Mouse (Mus musculus) hindbrain, embryonic 15.5 days (tissue): ENCODE results near the gene Igfbp6. TPM values are rescaled to one million over a fixed set of nuclear protein-coding genes. Genes with fewer than 3 reads are reported as not detected.
"Not testable (repeated sequence)": the region's sequence is repeated elsewhere in the genome, so short reads cannot be mapped to it uniquely, and the experiment has no call there.

Experiments
- ATAC-seq: fragments of 200-750 bp; cut with Nextera tagmentation; 2 replicates; pipeline ENCODE4 v1.8.0; 2017; ENCODE audit warnings: low read depth, moderate number of reproducible peaks, moderate TSS enrichment; ENCODE audit not compliant: low FRiP score
- H3K27ac ChIP-seq: fragments of 300-500 bp; sonication (generic); replicated peaks from 2 replicates; pipeline ENCODE4 v1.5.1; 2015; ENCODE audit warnings: mild to moderate bottlenecking, inconsistent platforms
- H3K27me3 ChIP-seq: fragments of 300-500 bp; sonication (generic); 2 replicates; pipeline ENCODE4 v1.6.1; 2015; ENCODE audit warnings: control low read depth, inconsistent platforms
- H3K36me3 ChIP-seq: fragments of 300-500 bp; sonication (generic); 2 replicates; pipeline ENCODE4 v1.6.1; 2015; ENCODE audit warnings: control low read depth, inconsistent platforms
- H3K4me1 ChIP-seq: fragments of 300-500 bp; sonication (generic); replicated peaks from 2 replicates; pipeline ENCODE4 v1.6.1; 2015; ENCODE audit warnings: control low read depth, inconsistent platforms
- H3K4me2 ChIP-seq: fragments of 300-500 bp; sonication (generic); 2 replicates; pipeline ENCODE4 v1.6.1; 2015; ENCODE audit warnings: moderate library complexity, mild to moderate bottlenecking, inconsistent platforms
- H3K4me3 ChIP-seq: fragments of 300-500 bp; sonication (generic); 2 replicates; pipeline ENCODE4 v1.5.1; 2015; ENCODE audit warnings: mild to moderate bottlenecking, inconsistent platforms
- H3K9ac ChIP-seq: fragments of 300-500 bp; sonication (generic); 2 replicates; pipeline ENCODE4 v1.6.1; 2015; ENCODE audit warnings: inconsistent platforms
- H3K9me3 ChIP-seq: fragments of 300-500 bp; sonication (generic); 2 replicates; pipeline ENCODE4 v1.6.1; 2016; ENCODE audit warnings: control low read depth, inconsistent platforms
- WGBS: fragments of 180-500 bp; shearing (Covaris S2); methylation state at CpG from one replicate; pipeline ENCODE4 v1.1.7; 2015; 5-methylcytosine and 5-hydroxymethylcytosine counted together
- polyA plus RNA-seq: library from polyadenylated mRNA; unstranded; fragments of >200 nt; fragmentation: Nextera tagmentation; extraction: Ambion mirVana; gene quantifications from 2 replicates; pipeline ENCODE4 v1.2.1, GENCODE M21; 2015

Igfbp6 gene
- polyA plus RNA-seq, 1 experiment from 2014 or later, result 3.3 TPM

- H3K4me2 ChIP-seq, result no peak overlapping the region
- H3K27ac ChIP-seq, result no peak overlapping the region
- peaks cover 31% of the 10 kb centered on the region for H3K27me3 ChIP-seq
- no peak for ATAC-seq
- WGBS, result 73% methylated on average over 16 of the region's 16 CpGs
- peaks cover 1% of the 10 kb centered on the region; the same call in 1 of the 2 replicates for H3K4me1 ChIP-seq
- no peak overlapping the region for H3K4me3 ChIP-seq
- no peaks in the 10 kb centered on the region for H3K36me3 ChIP-seq
- H3K9ac ChIP-seq, result no peak overlapping the region
- H3K9me3 ChIP-seq, result no peaks in the 10 kb centered on the region
Measured at GRCm38 (mm10) chr15:102147674-102148402, 3.7 kb downstream of the Igfbp6 start.

GRCm38 (mm10) chr15:102149561-102149960 is 5.4 kb downstream of the Igfbp6 start:
- Histone ChIP-seq H3K4me1 (peaks cover 3% of the 10 kb centered on the region; the same call in 1 of the 2 replicates), H3K9ac (no peak overlapping the region), H3K9me3 (no peaks in the 10 kb centered on the region), H3K27me3 (peaks cover 16% of the 10 kb centered on the region), H3K4me3 (no peak overlapping the region), H3K4me2 (no peak overlapping the region), H3K27ac (no peak overlapping the region), H3K36me3 (no peaks in the 10 kb centered on the region)
- ATAC-seq, result no peak
- 77% methylated on average over 4 of the region's 4 CpGs for WGBS

- Histone ChIP-seq H3K27ac (no peak within 1 kb of the TSS), H3K4me2 (no peak within 1 kb of the TSS), H3K27me3 (peaks cover 7% of the 10 kb centered on the region), H3K9ac (no peak within 1 kb of the TSS), H3K36me3 (no peaks in the 10 kb centered on the region), H3K4me1 (peaks cover 3% of the 10 kb centered on the region; the same call in 1 of the 2 replicates), H3K4me3 (no peak within 1 kb of the TSS), H3K9me3 (no peaks in the 10 kb centered on the region)
- 66% methylated on average over 20 of the region's 20 CpGs for WGBS
- no peak for ATAC-seq
Measured at GRCm38 (mm10) chr15:102150301-102151135, 6.4 kb downstream of the Igfbp6 start, which contains the start of gene Soat2. Soat2 (plus strand) TSS chr15:102150526.

- 29% methylated on average over 4 of the region's 4 CpGs for WGBS
- Histone ChIP-seq H3K9me3 (no peaks in the 10 kb centered on the region), H3K4me1 (peaks cover 10% of the 10 kb centered on the region; the same call in 1 of the 2 replicates), H3K27ac (no peak overlapping the region), H3K27me3 (no peaks in the 10 kb centered on the region), H3K36me3 (no peaks in the 10 kb centered on the region), H3K4me2 (no peak overlapping the region), H3K4me3 (no peak overlapping the region), H3K9ac (no peak overlapping the region)
- ATAC-seq, result no peak
Measured at GRCm38 (mm10) chr15:102152646-102153045, 8.5 kb downstream of the Igfbp6 start.

- not testable (repeated sequence) for H3K27ac ChIP-seq, H3K27me3 ChIP-seq, H3K36me3 ChIP-seq, H3K9me3 ChIP-seq, H3K9ac ChIP-seq, ATAC-seq, H3K4me3 ChIP-seq, H3K4me2 ChIP-seq
- H3K4me1 ChIP-seq, result peaks cover 10% of the 10 kb centered on the region; the same call in 1 of the 2 replicates
- WGBS, result 91% methylated on average over 6 of the region's 6 CpGs
Measured at GRCm38 (mm10) chr15:102155006-102155405, 10.8 kb downstream of the Igfbp6 start.

- Histone ChIP-seq H3K4me2 (peak overlapping the region; percentile 34; the same call in 1 of the 2 replicates), H3K36me3 (no peaks in the 10 kb centered on the region), H3K4me1 (peaks cover 10% of the 10 kb centered on the region; the same call in 1 of the 2 replicates), H3K4me3 (no peak overlapping the region), H3K9ac (no peak overlapping the region), H3K27ac (no peak overlapping the region), H3K27me3 (no peaks in the 10 kb centered on the region), H3K9me3 (no peaks in the 10 kb centered on the region)
- WGBS, result 24% methylated on average over 20 of the region's 20 CpGs
- no peak for ATAC-seq
Measured at GRCm38 (mm10) chr15:102156836-102157235, 12.7 kb downstream of the Igfbp6 start.

- H3K27ac ChIP-seq, result no peak overlapping the region
- no peak overlapping the region for H3K4me2 ChIP-seq
- no peaks in the 10 kb centered on the region for H3K27me3 ChIP-seq
- H3K9ac ChIP-seq, result no peak overlapping the region
- no peak for ATAC-seq
- H3K9me3 ChIP-seq, result no peaks in the 10 kb centered on the region
- H3K4me1 ChIP-seq, result peaks cover 7% of the 10 kb centered on the region; the same call in 1 of the 2 replicates
- no peak overlapping the region for H3K4me3 ChIP-seq
- WGBS, result 65% methylated on average over 27 of the region's 27 CpGs
- no peaks in the 10 kb centered on the region for H3K36me3 ChIP-seq
Measured at GRCm38 (mm10) chr15:102160415-102161060, 16.4 kb downstream of the Igfbp6 start.

- no peaks in the 10 kb centered on the region for H3K4me1 ChIP-seq
- no peak overlapping the region for H3K9ac ChIP-seq
- H3K27ac ChIP-seq, result no peak overlapping the region
- H3K27me3 ChIP-seq, result no peaks in the 10 kb centered on the region
- H3K36me3 ChIP-seq, result no peaks in the 10 kb centered on the region
- ATAC-seq, result no peak
- no peaks in the 10 kb centered on the region for H3K9me3 ChIP-seq
- 62% methylated on average over 3 of the region's 3 CpGs for WGBS
- no peak overlapping the region for H3K4me3 ChIP-seq
- H3K4me2 ChIP-seq, result no peak overlapping the region
Measured at GRCm38 (mm10) chr15:102163900-102164693, 19.9 kb downstream of the Igfbp6 start.

- Histone ChIP-seq H3K27ac (no peak overlapping the region), H3K9me3 (no peaks in the 10 kb centered on the region), H3K4me1 (no peaks in the 10 kb centered on the region), H3K9ac (no peak overlapping the region), H3K4me3 (no peak overlapping the region), H3K36me3 (no peaks in the 10 kb centered on the region), H3K4me2 (no peak overlapping the region), H3K27me3 (no peaks in the 10 kb centered on the region)
- WGBS, result 57% methylated on average over 6 of the region's 6 CpGs
- no peak for ATAC-seq
Measured at GRCm38 (mm10) chr15:102165468-102166100, 21.4 kb downstream of the Igfbp6 start.

- no peaks in the 10 kb centered on the region for H3K4me1 ChIP-seq
- no peaks in the 10 kb centered on the region for H3K36me3 ChIP-seq
- H3K27me3 ChIP-seq, result no peaks in the 10 kb centered on the region
- ATAC-seq, result no peak
- H3K4me2 ChIP-seq, result no peak overlapping the region
- H3K9ac ChIP-seq, result no peak overlapping the region
- no peak overlapping the region for H3K4me3 ChIP-seq
- WGBS, result 61% methylated on average over 6 of the region's 6 CpGs
- H3K27ac ChIP-seq, result no peak overlapping the region
- no peaks in the 10 kb centered on the region for H3K9me3 ChIP-seq
Measured at GRCm38 (mm10) chr15:102167620-102168021, 23.5 kb downstream of the Igfbp6 start.

- H3K9ac ChIP-seq, result no peak overlapping the region
- no peaks in the 10 kb centered on the region for H3K27me3 ChIP-seq
- H3K4me2 ChIP-seq, result no peak overlapping the region
- 63% methylated on average over 2 of the region's 2 CpGs for WGBS
- H3K4me1 ChIP-seq, result no peaks in the 10 kb centered on the region
- ATAC-seq, result no peak
- H3K27ac ChIP-seq, result no peak overlapping the region
- H3K36me3 ChIP-seq, result no peaks in the 10 kb centered on the region
- no peak overlapping the region for H3K4me3 ChIP-seq
- no peaks in the 10 kb centered on the region for H3K9me3 ChIP-seq
Measured at GRCm38 (mm10) chr15:102169064-102169463, 24.9 kb downstream of the Igfbp6 start.
